Mouse (Mus musculus) ZHBTc4 (cell line): Measurements from ENCODE around the gene Olfr978.
A peak's percentile ranks its signal among the peaks of the same experiment; 100 is the strongest.
"Not testable (repeated sequence)": the region's sequence is repeated elsewhere in the genome, so short reads cannot be mapped to it uniquely, and the experiment has no call there.

Experiments
- DNase-seq: peaks from one replicate; pipeline ENCODE4 v3.0.0-alpha.2; 2011; ENCODE audit warnings: low read depth, low spot score

Gene Olfr978

GRCm38 (mm10) chr9:39991813-39992212 lies at the start of gene Olfr978:
TSS of gene Olfr978 (plus strand) at chr9:39992113.
- DNase-seq = no peak

- DNase-seq = no peak
Measured at GRCm38 (mm10) chr9:39951946-39952345, 40.0 kb upstream of the Olfr978 start, which contains the start of gene Olfr975. TSS of gene Olfr975 (minus strand) at chr9:39952046.

- not testable (repeated sequence) for DNase-seq
Measured at GRCm38 (mm10) chr9:39961033-39961432, 30.9 kb upstream of the Olfr978 start, which contains the start of gene Olfr976. TSS of gene Olfr976 (minus strand) at chr9:39961133.

- peak; percentile 92 for DNase-seq
Measured at GRCm38 (mm10) chr9:39976581-39977145, 15.2 kb upstream of the Olfr978 start.

GRCm38 (mm10) chr9:40003365-40003764 lies 11.5 kb downstream of the Olfr978 start, which contains the start of gene Olfr979:
TSS of gene Olfr979 (minus strand) at chr9:40003465.
- DNase-seq = no peak

GRCm38 (mm10) chr9:40009482-40009881 lies 17.6 kb downstream of the Olfr978 start, which contains the start of gene Olfr980:
TSS of gene Olfr980 (minus strand) at chr9:40009582.
- no peak for DNase-seq

- no peak for DNase-seq
Measured at GRCm38 (mm10) chr9:40021164-40021563, 29.3 kb downstream of the Olfr978 start, which contains the start of gene Olfr981. TSS of gene Olfr981 (plus strand) at chr9:40021464.
